Mouse (Mus musculus): ENCODE results near the gene Tmem38b. TPM values are rescaled to one million over a fixed set of nuclear protein-coding genes. Genes with fewer than 3 reads are reported as not detected.

The Tmem38b gene
- total and polyA plus RNA-seq, 3 experiments: 5.9 to 29.0 (median 23.7) TPM

- Histone ChIP-seq H3K36me3 (ENCODE audit: control insufficient read depth, insufficient read depth, low read length) (peaks cover 7% of the 10 kb centered on the region; the same call in 1 of the 2 replicates), H3K9ac (ENCODE audit: low read depth, low read length) (no peak overlapping the region), H3K27me3 (ENCODE audit: control insufficient read depth, insufficient read depth, low read length) (no peaks in the 10 kb centered on the region), H3K27ac (no peak overlapping the region), H3K79me2 (replicated peaks; ENCODE audit: control insufficient read depth, insufficient read depth, low read length) (no peaks in the 10 kb centered on the region), H3K4me3 (no peak overlapping the region), H3K4me1 (ENCODE audit: control insufficient read depth, insufficient read depth, low read length) (peaks cover 10% of the 10 kb centered on the region)
- DNase-seq: peak; percentile 26 to 40
- intact Hi-C loops (cut with DNase I): no loop called here
- TF ChIP-seq POLR2A (IDR thresholded peaks at IDR 0.05; ENCODE audit: insufficient read depth, low read depth, low read length): no peak
- no peak for TF ChIP-seq CTCF (IDR thresholded peaks at IDR 0.05)
- TF ChIP-seq EP300 (IDR thresholded peaks at IDR 0.05; ENCODE audit: insufficient read depth, low read depth, low read length): peak; percentile 64; the same call in 1 of the 2 replicates
- 28% methylated on average over 3 of the region's 3 CpGs for WGBS
Measured at GRCm38 (mm10) chr4:53832321-53832720, 6.5 kb downstream of the Tmem38b start.

- peaks cover 6% of the 10 kb centered on the region for H3K4me1 ChIP-seq (ENCODE audit: control insufficient read depth, insufficient read depth, low read length)
- H3K4me3 ChIP-seq: no peak overlapping the region
- TF ChIP-seq EP300 (IDR thresholded peaks at IDR 0.05; ENCODE audit: insufficient read depth, low read depth, low read length): no peak
- no peak for TF ChIP-seq POLR2A (IDR thresholded peaks at IDR 0.05; ENCODE audit: insufficient read depth, low read depth, low read length)
- no peak for TF ChIP-seq CTCF (IDR thresholded peaks at IDR 0.05)
- no peak overlapping the region for H3K27ac ChIP-seq
- DNase-seq: no peak
- WGBS: 33% methylated on average over 5 of the region's 5 CpGs
- no peak overlapping the region for H3K9ac ChIP-seq (ENCODE audit: low read depth, low read length)
- intact Hi-C loops (cut with DNase I): no loop called here
- no peaks in the 10 kb centered on the region for H3K36me3 ChIP-seq (ENCODE audit: control insufficient read depth, insufficient read depth, low read length)
- no peaks in the 10 kb centered on the region for H3K27me3 ChIP-seq (ENCODE audit: control insufficient read depth, insufficient read depth, low read length)
- H3K79me2 ChIP-seq (replicated peaks; ENCODE audit: control insufficient read depth, insufficient read depth, low read length): no peaks in the 10 kb centered on the region
Measured at GRCm38 (mm10) chr4:53836978-53837377, 11.1 kb downstream of the Tmem38b start.

DNA sequence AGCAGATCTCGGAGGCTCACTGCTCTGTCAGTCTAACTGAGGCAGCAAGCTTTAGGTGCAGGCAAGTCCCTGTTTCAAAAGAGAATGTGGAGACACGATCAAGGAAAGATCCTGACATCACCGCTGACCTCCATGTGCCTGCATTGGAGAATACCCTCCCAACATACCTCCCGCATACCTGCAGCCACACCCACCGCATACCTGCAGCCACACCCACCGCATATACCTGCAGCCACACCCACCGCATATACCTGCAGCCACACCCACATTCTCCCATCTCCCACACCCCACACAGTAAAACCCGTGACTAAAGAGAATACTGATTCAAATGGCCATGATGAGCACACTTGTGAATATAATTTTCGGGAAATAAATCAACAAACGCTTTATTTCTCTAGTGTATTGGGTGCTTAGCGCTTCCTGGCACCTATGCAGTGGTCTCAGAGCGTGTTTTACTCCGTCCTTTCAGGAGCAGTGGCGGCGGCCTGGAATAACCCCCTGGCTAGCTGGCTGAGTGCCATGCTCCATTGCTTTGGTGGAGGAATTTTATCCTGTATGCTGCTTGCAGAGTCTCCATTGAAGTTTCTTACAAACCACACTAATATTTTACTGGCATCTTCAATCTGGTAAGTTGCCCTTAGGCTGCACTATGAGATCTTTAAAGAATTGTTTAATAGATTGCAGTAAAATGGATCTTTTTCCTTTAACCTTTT, 14.5 kb downstream of the Tmem38b start:
- no peak overlapping the region for H3K9ac ChIP-seq (ENCODE audit: low read depth, low read length)
- H3K36me3 ChIP-seq (ENCODE audit: control insufficient read depth, insufficient read depth, low read length): no peaks in the 10 kb centered on the region; the same call in 1 of the 2 replicates
- TF ChIP-seq EP300 (IDR thresholded peaks at IDR 0.05; ENCODE audit: insufficient read depth, low read depth, low read length): no peak
- no peak for TF ChIP-seq POLR2A (IDR thresholded peaks at IDR 0.05; ENCODE audit: insufficient read depth, low read depth, low read length)
- no peak for TF ChIP-seq CTCF (IDR thresholded peaks at IDR 0.05)
- H3K27me3 ChIP-seq (ENCODE audit: control insufficient read depth, insufficient read depth, low read length): no peaks in the 10 kb centered on the region
- peak; percentile 34 to 57 for DNase-seq
- H3K79me2 ChIP-seq (replicated peaks; ENCODE audit: control insufficient read depth, insufficient read depth, low read length): no peaks in the 10 kb centered on the region
- 64% methylated on average over 15 of the region's 15 CpGs for WGBS
- H3K4me1 ChIP-seq (ENCODE audit: control insufficient read depth, insufficient read depth, low read length): peaks cover 7% of the 10 kb centered on the region
- intact Hi-C loops (cut with DNase I): loop anchor here (5.0 kb wide), 1 partner anchor 43 kb away; no protein-coding TSS in a partner anchor
- no peak overlapping the region for H3K4me3 ChIP-seq
- H3K27ac ChIP-seq: no peak overlapping the region

DNA sequence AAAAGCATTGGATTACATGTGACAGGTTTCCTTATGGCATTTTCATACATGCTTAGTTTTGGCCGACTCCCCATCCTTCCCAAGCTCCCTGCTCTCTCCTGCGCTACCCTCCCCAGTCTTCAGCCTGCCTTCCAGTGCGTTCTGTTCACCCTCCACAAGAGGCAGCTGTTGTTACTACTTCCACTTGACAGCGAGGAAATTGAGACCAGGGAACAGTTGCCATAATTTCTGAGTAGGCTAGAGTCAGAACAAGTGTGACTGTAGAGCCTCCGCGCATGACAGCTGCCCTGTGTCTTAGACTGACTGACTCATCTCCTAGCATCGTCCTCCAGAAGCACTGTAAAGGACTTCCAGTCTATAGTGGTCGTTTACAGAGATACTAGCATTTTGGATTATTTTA, 17.7 kb downstream of the Tmem38b start:
- DNase-seq: no peak
- intact Hi-C loops (cut with DNase I): loop anchor here (5.0 kb wide), 1 partner anchor 46 kb away; no protein-coding TSS in a partner anchor
- no peak overlapping the region for H3K4me3 ChIP-seq
- TF ChIP-seq CTCF (IDR thresholded peaks at IDR 0.05) (peak; percentile 35), EP300 (IDR thresholded peaks at IDR 0.05; ENCODE audit: insufficient read depth, low read depth, low read length) (no peak), POLR2A (IDR thresholded peaks at IDR 0.05; ENCODE audit: insufficient read depth, low read depth, low read length) (no peak)
- no peak overlapping the region for H3K27ac ChIP-seq
- H3K79me2 ChIP-seq (replicated peaks; ENCODE audit: control insufficient read depth, insufficient read depth, low read length): no peaks in the 10 kb centered on the region
- peaks cover 6% of the 10 kb centered on the region for H3K4me1 ChIP-seq (ENCODE audit: control insufficient read depth, insufficient read depth, low read length)
- no peaks in the 10 kb centered on the region; the same call in 1 of the 2 replicates for H3K36me3 ChIP-seq (ENCODE audit: control insufficient read depth, insufficient read depth, low read length)
- H3K9ac ChIP-seq (ENCODE audit: low read depth, low read length): no peak overlapping the region
- no peaks in the 10 kb centered on the region for H3K27me3 ChIP-seq (ENCODE audit: control insufficient read depth, insufficient read depth, low read length)
- WGBS: 57% methylated on average over 8 of the region's 8 CpGs

DNA sequence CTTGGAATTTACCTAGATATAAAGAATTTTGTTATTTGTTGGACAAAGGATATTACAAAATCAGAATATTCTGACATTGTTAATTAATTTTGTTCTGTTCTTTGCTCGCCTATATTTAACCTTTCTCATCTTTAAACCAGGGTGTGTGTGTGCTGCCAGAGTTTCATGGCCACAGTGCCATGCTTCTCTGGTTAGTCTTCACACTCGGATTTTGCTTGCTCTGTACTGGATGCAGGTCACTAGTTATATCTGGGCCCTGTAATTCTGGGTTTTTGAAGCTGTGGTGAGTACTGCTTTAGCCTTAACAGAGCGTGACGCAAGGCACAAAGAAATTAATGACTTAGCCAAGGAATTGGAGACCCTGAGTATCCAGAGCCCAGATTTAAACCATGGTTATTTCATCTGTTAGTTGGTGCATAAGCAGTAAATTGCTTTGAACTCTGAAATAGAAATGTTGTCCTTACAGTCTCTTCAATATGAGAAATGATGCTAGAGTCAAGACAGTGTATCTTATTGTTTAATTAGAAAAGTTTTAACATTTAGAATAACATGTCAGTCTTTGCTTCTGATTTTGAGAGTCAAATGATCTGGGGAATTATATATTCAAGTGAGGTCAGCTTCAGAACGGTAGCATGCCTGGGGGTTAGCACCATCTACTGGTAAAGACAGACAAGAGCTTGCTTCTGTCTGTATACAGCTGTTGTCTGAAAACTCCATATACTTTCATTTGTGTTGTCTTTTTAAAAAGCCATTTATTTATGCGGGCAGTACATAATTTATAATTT, 19.2 kb downstream of the Tmem38b start:
- TF ChIP-seq EP300 (IDR thresholded peaks at IDR 0.05; ENCODE audit: insufficient read depth, low read depth, low read length) (no peak), CTCF (IDR thresholded peaks at IDR 0.05) (peak; percentile 92; the same call in 1 of the 2 replicates), POLR2A (IDR thresholded peaks at IDR 0.05; ENCODE audit: insufficient read depth, low read depth, low read length) (no peak)
- Histone ChIP-seq H3K27ac (no peak overlapping the region), H3K27me3 (ENCODE audit: control insufficient read depth, insufficient read depth, low read length) (no peaks in the 10 kb centered on the region), H3K4me3 (no peak overlapping the region), H3K4me1 (ENCODE audit: control insufficient read depth, insufficient read depth, low read length) (peaks cover 5% of the 10 kb centered on the region), H3K9ac (ENCODE audit: low read depth, low read length) (no peak overlapping the region), H3K36me3 (ENCODE audit: control insufficient read depth, insufficient read depth, low read length) (no peaks in the 10 kb centered on the region; the same call in 1 of the 2 replicates), H3K79me2 (replicated peaks; ENCODE audit: control insufficient read depth, insufficient read depth, low read length) (no peaks in the 10 kb centered on the region)
- DNase-seq: no peak
- intact Hi-C loops (cut with DNase I): loop anchor here (1.0 to 5.0 kb wide), 3 partner anchors 48 to 104 kb away; partner anchors contain the start of gene Tal2
- 58% methylated on average over 6 of the region's 6 CpGs for WGBS

Measured in heart, adult 2 months (tissue).